Mouse (Mus musculus) layer of hippocampus, adult 2 months (tissue): Measurements from ENCODE around the gene Gprc5b. TPM values are rescaled to one million over a fixed set of nuclear protein-coding genes. Genes with fewer than 3 reads are reported as not detected.

Source experiments
- DNase-seq, 2 experiments: peaks; one replicate each; pipeline ENCODE4 v3.0.0; 2022; ENCODE audit warnings: low spot score in 2 of 2
- H3K27ac ChIP-seq: fragments of 200-600 bp; 2 replicates; pipeline ENCODE4 v1.8.1; 2022
- H3K4me3 ChIP-seq: fragments of 200-600 bp; 2 replicates; pipeline ENCODE4 v1.8.1; 2022; ENCODE audit warnings: mild to moderate bottlenecking
- CTCF ChIP-seq: fragments of 200-600 bp; conservative IDR thresholded peaks from 2 replicates; pipeline ENCODE4 v1.8.1; 2022; ENCODE audit warnings: antibody characterized with exemption, mild to moderate bottlenecking, moderate library complexity
- total RNA-seq, 2 experiments: library from RNA; stranded (reverse); gene quantifications; 2 replicates each; pipeline ENCODE4 v1.2.3; 2021

Gprc5b gene
- total RNA-seq, 2 experiments from 2014 or later: 124 to 134 TPM

DNA sequence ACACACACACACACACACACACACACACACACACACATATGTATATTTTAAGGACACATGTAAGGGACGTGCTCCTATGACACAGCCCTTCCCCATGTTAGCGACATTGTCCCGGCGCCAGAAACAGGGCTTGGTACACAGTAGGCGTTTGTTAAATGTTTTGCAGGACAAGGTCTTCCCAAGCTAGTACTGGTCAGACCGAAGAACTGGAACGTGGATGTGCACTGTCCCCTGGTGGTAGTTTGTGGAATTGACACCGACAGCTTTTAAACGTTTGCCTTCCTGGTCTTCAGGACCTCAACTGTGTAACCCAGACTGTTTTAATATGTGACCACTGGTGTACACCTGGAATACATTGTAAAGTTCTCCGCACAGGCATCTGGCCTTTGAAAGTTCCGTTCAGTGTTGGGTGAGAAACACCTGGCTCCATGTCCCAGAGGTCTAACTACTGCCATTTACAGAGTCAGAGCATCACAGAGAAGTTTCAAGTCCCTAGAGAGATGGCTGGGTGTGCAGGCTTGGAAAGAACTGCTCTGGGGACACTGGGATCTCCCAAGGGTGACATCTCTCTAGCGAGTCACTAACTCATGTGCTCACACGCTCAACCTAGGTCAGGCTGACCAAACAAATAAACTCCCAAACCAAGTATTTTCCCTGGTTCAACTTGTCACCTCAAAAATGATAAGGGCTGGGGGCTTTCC lies 1.3 kb upstream of the Gprc5b start:
- peak; percentile 83 to 89 for DNase-seq
- no peak overlapping the region for H3K4me3 ChIP-seq
- peak; percentile 98 for TF ChIP-seq CTCF
- H3K27ac ChIP-seq: no peak overlapping the region

DNA sequence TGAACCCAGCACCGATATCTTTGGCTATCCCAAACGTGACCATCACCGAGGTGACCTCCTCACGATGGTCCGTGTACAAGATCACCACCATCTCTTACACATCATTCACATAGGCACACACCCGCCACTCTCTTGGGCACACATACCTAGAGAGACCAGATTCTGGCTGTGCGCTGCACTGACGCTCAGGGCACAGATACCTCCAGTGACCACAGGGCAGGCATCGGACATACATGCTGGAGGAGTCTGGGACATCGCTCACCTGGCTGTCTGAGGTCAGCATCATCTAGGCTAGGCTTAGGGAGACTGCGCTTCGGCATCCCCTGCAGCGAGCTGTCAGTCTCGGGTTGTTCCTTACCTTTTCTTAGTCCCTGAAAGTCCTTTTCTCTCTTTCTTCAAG lies 660 bp upstream of the Gprc5b start:
- Histone ChIP-seq H3K4me3 (peak overlapping the region; percentile 64), H3K27ac (peak overlapping the region; percentile 95)
- DNase-seq: no peak
- TF ChIP-seq CTCF: no peak

GRCm38 (mm10) chr7:118994231-118994842 lies 674 bp downstream of the Gprc5b start:
- TF ChIP-seq CTCF: no peak
- Histone ChIP-seq H3K27ac (peak overlapping the region; percentile 95), H3K4me3 (peak overlapping the region; percentile 64)
- no peak for DNase-seq

DNA sequence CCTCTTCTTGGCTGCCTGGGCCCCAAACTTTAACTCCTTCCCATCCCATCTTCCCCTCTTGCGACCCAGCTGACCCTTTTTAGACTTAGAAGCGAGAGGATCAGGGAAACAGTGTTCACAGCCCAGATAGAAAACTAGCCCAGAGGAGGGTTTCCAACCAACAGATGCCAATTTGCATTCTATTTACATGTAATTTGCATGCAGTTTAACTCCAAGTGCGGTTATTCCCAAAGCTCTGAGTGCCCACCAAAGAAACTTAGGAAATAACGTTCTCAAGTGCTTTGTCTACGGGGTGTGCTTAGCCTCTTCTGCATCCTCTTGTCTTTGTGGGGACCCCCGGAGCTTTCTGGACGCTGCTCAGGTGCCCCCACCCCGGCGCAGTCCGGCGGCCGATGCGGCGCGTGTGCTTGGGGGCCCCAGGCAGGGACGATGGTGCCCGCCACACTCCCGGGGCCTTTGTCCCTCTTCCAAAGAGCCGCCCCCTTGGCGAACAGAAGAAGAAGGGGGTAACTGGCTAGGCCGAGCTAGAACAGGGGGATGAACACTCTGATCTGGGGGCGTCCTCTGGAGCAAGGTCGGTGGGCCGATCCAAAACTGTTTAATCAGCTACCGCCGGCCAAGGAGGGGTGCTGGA lies 1.3 kb downstream of the Gprc5b start:
- H3K27ac ChIP-seq: peak overlapping the region; percentile 95
- TF ChIP-seq CTCF: no peak
- peak overlapping the region; percentile 64 for H3K4me3 ChIP-seq
- no peak for DNase-seq

- Histone ChIP-seq H3K4me3 (peak overlapping the region; percentile 64), H3K27ac (peak overlapping the region; percentile 95)
- DNase-seq: no peak
- no peak for TF ChIP-seq CTCF
Measured at GRCm38 (mm10) chr7:118992623-118993405, 2.2 kb downstream of the Gprc5b start.

DNA sequence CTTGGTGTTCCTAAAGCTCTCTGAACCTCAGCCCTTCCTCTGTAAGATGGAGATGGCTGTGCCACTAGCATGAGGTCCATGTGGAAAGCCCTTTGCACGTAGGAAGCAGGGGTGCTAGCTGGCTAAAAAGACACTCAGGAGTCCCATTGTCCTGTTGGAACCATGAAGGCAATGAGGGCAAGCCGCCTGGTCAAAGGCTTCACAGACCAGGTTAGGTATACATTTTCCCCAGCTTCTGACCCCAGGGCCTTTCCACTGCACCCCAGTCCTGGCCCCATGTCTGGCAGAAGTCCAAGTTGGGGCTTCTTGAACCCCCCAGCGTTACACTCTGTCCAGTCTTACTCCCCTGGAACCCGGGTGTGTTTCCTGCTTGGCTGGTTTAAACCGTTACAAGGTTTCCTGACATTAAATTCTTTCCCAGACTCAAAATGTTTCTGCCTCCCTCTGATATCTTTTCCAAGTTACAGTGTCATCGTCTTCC lies 2.9 kb downstream of the Gprc5b start:
- H3K27ac ChIP-seq: peak overlapping the region; percentile 95
- TF ChIP-seq CTCF: no peak
- peak overlapping the region; percentile 64 for H3K4me3 ChIP-seq
- DNase-seq: no peak

GRCm38 (mm10) chr7:118991341-118991884 lies 3.6 kb downstream of the Gprc5b start:
- peak overlapping the region; percentile 64; the same call in 1 of the 2 replicates for H3K4me3 ChIP-seq
- peak overlapping the region; percentile 95 for H3K27ac ChIP-seq
- DNase-seq: no peak
- no peak for TF ChIP-seq CTCF

DNA sequence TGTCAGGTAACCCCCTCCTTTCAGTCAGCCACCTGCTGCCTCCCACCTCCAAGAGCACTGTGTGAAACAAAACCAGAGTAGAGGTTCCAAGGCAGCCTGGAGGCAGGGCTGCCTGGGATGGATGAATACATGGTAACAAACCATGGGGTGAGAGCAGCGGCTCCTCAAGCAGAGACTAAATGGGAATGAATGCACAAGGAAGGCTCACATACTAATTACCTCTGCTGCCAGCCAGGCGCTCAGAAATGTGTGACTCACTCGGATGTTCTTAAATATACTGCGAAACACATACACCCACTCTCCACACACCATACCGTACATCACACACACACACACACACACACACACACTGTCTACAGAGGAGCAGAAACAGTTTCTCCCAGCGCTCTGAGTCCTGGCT lies 4.7 kb downstream of the Gprc5b start:
- DNase-seq: peak in 1 of 2 experiments; percentile 75

GRCm38 (mm10) chr7:118989275-118989856 lies 5.6 kb downstream of the Gprc5b start:
- H3K4me3 ChIP-seq: no peak overlapping the region
- H3K27ac ChIP-seq: peak overlapping the region; percentile 77
- TF ChIP-seq CTCF: no peak
- DNase-seq: no peak

More for the DNA sequence above, 4.7 kb downstream of the Gprc5b start:
- TF ChIP-seq CTCF: no peak
- Histone ChIP-seq H3K4me3 (no peak overlapping the region; the same call in 1 of the 2 replicates), H3K27ac (peak overlapping the region; percentile 77)

DNA sequence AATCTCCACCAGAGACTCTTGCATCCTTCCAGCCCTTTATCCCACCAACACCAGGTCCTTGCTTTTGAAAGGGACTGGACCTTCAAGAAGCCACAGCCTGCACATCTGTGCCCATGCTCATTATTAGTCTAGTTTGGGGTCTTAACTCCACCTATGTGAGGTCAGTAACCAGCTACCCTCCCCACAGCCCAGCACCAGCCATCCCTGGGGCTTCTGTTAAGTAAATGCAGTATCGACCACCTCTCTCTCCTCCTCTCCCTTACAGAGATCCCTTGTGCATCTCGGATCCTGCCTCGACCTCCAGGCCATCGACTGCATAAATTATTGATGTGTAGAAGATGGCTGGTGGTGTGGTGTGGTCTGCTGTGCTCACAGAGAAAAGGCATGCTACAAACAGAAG lies 8.6 kb downstream of the Gprc5b start:
- no peak for DNase-seq
- no peak for TF ChIP-seq CTCF
- no peak overlapping the region for H3K4me3 ChIP-seq
- H3K27ac ChIP-seq: peak overlapping the region; percentile 28; the same call in 1 of the 2 replicates

DNA sequence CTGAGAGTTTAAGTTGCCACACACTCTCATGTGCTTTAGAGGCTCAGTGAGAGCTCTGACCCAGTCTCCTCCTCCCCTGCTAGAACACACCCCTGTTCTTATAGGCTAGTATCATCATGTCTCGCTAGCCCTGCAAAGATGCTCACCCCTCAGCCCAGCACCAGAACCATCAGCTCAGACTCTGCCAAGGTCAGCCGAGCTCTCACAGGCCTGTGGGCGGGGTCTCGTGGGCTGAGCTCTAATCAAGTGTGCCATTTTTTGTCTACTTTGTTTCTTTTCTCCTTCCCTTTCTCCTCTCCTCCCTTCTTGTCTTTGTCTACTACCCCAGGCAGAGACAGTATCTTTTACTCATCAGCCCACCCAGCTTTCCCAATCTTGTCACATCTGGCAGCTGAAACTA lies 9.2 kb downstream of the Gprc5b start:
- TF ChIP-seq CTCF: no peak
- DNase-seq: no peak
- Histone ChIP-seq H3K4me3 (no peak overlapping the region), H3K27ac (peak overlapping the region; percentile 39; the same call in 1 of the 2 replicates)

DNA sequence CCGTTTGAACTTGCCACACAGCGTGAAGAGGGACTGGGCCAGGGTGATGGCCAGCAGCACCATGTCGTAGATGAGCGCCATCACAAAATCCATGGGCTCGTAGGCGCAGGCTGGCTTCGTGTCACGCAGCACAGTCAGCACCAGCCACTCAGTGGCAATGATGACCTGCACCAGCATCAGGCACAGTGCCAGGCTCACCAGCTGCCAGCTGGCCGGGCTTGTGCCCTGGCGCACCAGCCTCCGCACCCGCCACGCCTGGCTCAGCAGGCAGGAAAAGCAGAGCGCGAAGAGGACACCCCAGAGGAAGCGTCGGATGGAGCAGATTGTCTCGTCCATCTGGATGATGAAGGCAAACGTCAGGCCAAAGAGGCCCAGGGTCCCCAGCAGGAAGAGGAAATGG lies 11.1 kb downstream of the Gprc5b start:
- no peak overlapping the region for H3K4me3 ChIP-seq
- peak overlapping the region; percentile 83 for H3K27ac ChIP-seq
- TF ChIP-seq CTCF: no peak
- DNase-seq: peak; percentile 84 to 85
